Mouse (Mus musculus): Measurements from ENCODE around the gene Wsb2. TPM values are rescaled to one million over a fixed set of nuclear protein-coding genes. Genes with fewer than 3 reads are reported as not detected.

Wsb2 gene
- total RNA-seq, 1 experiment from 2014 or later = 42.1 TPM

- ATAC-seq (replicated peaks; ENCODE audit: insufficient number of reproducible peaks, low FRiP score, low TSS enrichment, poor library complexity, severe bottlenecking) = no peak
Observed at GRCm38 (mm10) chr5:117414611-117415010, 57.5 kb downstream of the Wsb2 start.

- ATAC-seq (replicated peaks; ENCODE audit: insufficient number of reproducible peaks, low FRiP score, low TSS enrichment, poor library complexity, severe bottlenecking) = no peak
Observed at GRCm38 (mm10) chr5:117415011-117415912, 58.2 kb downstream of the Wsb2 start.

- ATAC-seq (replicated peaks; ENCODE audit: insufficient number of reproducible peaks, low FRiP score, low TSS enrichment, poor library complexity, severe bottlenecking) = no peak
Observed at GRCm38 (mm10) chr5:117417442-117417841, 60.3 kb downstream of the Wsb2 start.

Other genes with a start within 250 kb of the Wsb2 start
- gene Suds3, start 241.2 kb upstream of the Wsb2 start, total RNA-seq (2017) = 88.9 to 99.4 TPM (median 95.5 TPM) in 3 replicates
- gene Taok3, start 237.2 kb upstream of the Wsb2 start, total RNA-seq (2017) = 81.6 to 108 TPM (median 90.0 TPM) in 3 replicates
- 23.5 to 34.1 TPM (median 27.5 TPM) in 3 replicates for gene Pebp1, start 69.7 kb upstream of the Wsb2 start, total RNA-seq (2017)
- 4.9 to 5.5 TPM (median 5.2 TPM) in 3 replicates for gene Vsig10, start 38.2 kb upstream of the Wsb2 start, total RNA-seq (2017)
- 15.1 to 31.7 TPM (median 16.8 TPM) in 3 replicates for gene Rfc5, start 31.7 kb downstream of the Wsb2 start, total RNA-seq (2017)
- 0.19 TPM in 1 of 3 replicates, not detected in the others for gene Ksr2, start 56.7 kb downstream of the Wsb2 start, total RNA-seq (2017)

All from monocyte, adult 5-6 weeks (primary cell).